Mouse (Mus musculus) olfactory bulb, adult 2 months (tissue): Measurements from ENCODE around the gene Grm8.

ENCODE experiments used
- CTCF ChIP-seq: fragments of 200-500 bp; IDR thresholded peaks from 2 replicates; pipeline ENCODE4 v1.5.1; 2012; ENCODE audit warnings: low read depth, mild to moderate bottlenecking, low read length, moderate library complexity; ENCODE audit not compliant: insufficient read depth
- POLR2A ChIP-seq: fragments of 200-500 bp; IDR thresholded peaks from 2 replicates; pipeline ENCODE4 v1.6.1; 2012; ENCODE audit warnings: mild to moderate bottlenecking, low read depth, low read length, moderate library complexity; ENCODE audit not compliant: insufficient read depth

GRCm38 (mm10) chr6:28133206-28134063, 1.5 kb downstream of the Grm8 start:
- TF ChIP-seq CTCF (no peak), POLR2A (no peak)
